Mouse (Mus musculus) embryonic facial prominence, embryonic 14.5 days (tissue): ENCODE measurements around the gene Gse1. TPM values are rescaled to one million over a fixed set of nuclear protein-coding genes. Genes with fewer than 3 reads are reported as not detected.

Experiments used
- ATAC-seq: fragments of 200-750 bp; cut with Nextera tagmentation; 2 replicates; pipeline ENCODE4 v1.8.0; 2017; ENCODE audit warnings: low read depth, moderate number of reproducible peaks, moderate TSS enrichment
- DNase-seq: peaks from one replicate; pipeline ENCODE4 v3.0.0-alpha.2; 2015; ENCODE audit warnings: low spot score
- H3K27ac ChIP-seq: fragments of 300-500 bp; sonication (generic); replicated peaks from 2 replicates; pipeline ENCODE4 v1.5.1; 2014; ENCODE audit warnings: low read depth, mild to moderate bottlenecking, low read length, moderate library complexity
- H3K27me3 ChIP-seq: fragments of 300-500 bp; sonication (generic); replicated peaks from 2 replicates; pipeline ENCODE4 v1.6.1; 2014; ENCODE audit warnings: low read length; ENCODE audit not compliant: control insufficient read depth, insufficient read depth
- H3K36me3 ChIP-seq: fragments of 300-500 bp; sonication (generic); 2 replicates; pipeline ENCODE4 v1.6.1; 2014; ENCODE audit warnings: low read length, mixed read lengths; ENCODE audit not compliant: control insufficient read depth, insufficient read depth
- H3K4me1 ChIP-seq: fragments of 300-500 bp; sonication (generic); 2 replicates; pipeline ENCODE4 v1.6.1; 2014; ENCODE audit warnings: antibody characterized with exemption, low read length; ENCODE audit not compliant: control insufficient read depth, insufficient read depth
- H3K4me2 ChIP-seq: fragments of 300-500 bp; sonication (generic); 2 replicates; pipeline ENCODE4 v1.6.1; 2014; ENCODE audit warnings: low read depth, mild to moderate bottlenecking, low read length, moderate library complexity, mixed read lengths
- H3K4me3 ChIP-seq: fragments of 300-500 bp; sonication (generic); 2 replicates; pipeline ENCODE4 v1.5.1; 2014; ENCODE audit warnings: low read depth, mild to moderate bottlenecking, low read length
- H3K9ac ChIP-seq: fragments of 300-500 bp; sonication (generic); 2 replicates; pipeline ENCODE4 v1.6.1; 2014; ENCODE audit warnings: low read depth, mild to moderate bottlenecking, low read length, moderate library complexity, mixed read lengths
- H3K9me3 ChIP-seq: fragments of 300-500 bp; sonication (generic); 2 replicates; pipeline ENCODE4 v1.6.1; 2016; ENCODE audit warnings: low read length; ENCODE audit not compliant: control insufficient read depth
- WGBS: fragments of 180-500 bp; shearing (Covaris S2); extraction: QIAGEN DNeasy Blood & Tissue Kit; methylation state at CpG from one replicate; pipeline ENCODE4 v1.1.7; 2014; 5-methylcytosine and 5-hydroxymethylcytosine counted together
- polyA plus RNA-seq: library from polyadenylated mRNA; unstranded; fragments of >200 nt; fragmentation: Nextera tagmentation; extraction: Ambion mirVana; gene quantifications from 2 replicates; pipeline ENCODE4 v1.2.1, GENCODE M21; 2014

Gse1 gene
- polyA plus RNA-seq = 8.7 and 11.3 TPM in 2 replicates

DNA sequence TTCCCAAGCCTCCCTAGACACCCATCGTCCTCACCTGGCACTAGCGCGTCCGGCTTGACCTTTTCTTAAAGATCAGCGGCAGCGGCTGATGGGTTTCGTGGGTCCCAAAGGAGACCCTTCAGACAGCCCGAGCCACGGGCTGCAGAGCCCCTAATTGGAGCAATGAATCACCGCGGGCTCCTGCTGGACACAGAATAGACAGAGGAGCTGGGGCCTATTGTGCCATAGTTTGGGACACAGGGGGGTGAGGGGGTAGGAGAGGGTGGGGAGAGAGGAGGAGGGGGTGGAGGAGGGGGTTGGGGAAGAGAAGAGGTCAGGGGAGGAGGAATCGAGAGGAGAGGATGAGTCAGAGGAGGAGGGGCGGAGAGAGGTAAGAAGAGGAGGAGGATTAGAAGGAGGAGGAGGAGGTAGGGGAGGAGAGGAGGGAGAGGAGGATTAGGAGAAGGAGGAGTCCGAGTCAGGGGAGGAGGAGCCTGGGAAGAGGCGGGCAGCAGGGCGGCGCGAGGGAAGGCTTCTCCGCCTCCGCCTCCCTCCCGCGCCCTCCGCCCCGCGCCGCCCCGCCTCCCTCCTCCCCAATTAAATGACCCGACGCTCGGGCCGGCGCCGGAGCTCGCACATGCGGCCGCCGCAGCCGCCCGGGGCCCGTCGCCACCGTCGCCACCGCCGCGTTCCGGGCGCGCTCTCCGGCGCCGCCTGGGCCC lies at the start of gene Gse1:
Gene Gse1, plus strand, starts transcription at position 566 of the 701 bp plus-strand sequence.
- no peaks in the 10 kb centered on the region for H3K36me3 ChIP-seq
- peak within 1 kb of the TSS; percentile 68 for H3K4me3 ChIP-seq
- H3K9me3 ChIP-seq = no peaks in the 10 kb centered on the region
- H3K27ac ChIP-seq = peak within 1 kb of the TSS; percentile 63
- H3K4me1 ChIP-seq = peaks cover 67% of the 10 kb centered on the region
- H3K27me3 ChIP-seq = no peaks in the 10 kb centered on the region; the same call in 1 of the 2 replicates
- DNase-seq (peak; percentile 97), ATAC-seq (peak; percentile 83)
- WGBS = 4% methylated on average over 14 of the region's 52 CpGs
- peak within 1 kb of the TSS; percentile 75 for H3K9ac ChIP-seq
- H3K4me2 ChIP-seq = peak within 1 kb of the TSS; percentile 98

DNA sequence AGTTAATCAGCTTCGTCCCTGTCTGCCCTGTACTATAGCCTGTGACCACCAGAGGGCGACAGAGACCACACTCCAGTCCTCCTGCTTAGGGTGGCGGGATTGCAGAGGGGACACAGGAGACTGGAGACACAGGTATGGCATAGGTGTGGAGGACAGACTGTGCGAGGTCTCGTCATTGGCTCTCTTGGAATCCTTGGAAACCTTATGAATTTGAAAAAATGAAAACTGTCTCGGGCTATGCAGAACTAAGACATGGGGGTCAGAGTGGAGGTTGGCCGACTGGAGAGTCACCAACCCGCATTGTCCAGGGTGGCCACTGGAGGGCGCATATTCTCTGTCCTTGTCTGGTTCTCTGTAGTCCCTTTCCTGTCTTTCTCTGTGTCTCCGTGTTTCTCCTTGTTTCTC lies 49.2 kb upstream of the Gse1 start:
- no peaks in the 10 kb centered on the region for H3K9me3 ChIP-seq
- H3K27me3 ChIP-seq = peaks cover 8% of the 10 kb centered on the region
- peak; percentile 68 for ATAC-seq
- H3K4me3 ChIP-seq = peak overlapping the region; percentile 21
- H3K9ac ChIP-seq = no peak overlapping the region
- H3K27ac ChIP-seq = no peak overlapping the region
- DNase-seq = peak; percentile 88
- peak overlapping the region; percentile 52 for H3K4me2 ChIP-seq
- 0% methylated on average over 10 of the region's 10 CpGs for WGBS
- peaks cover 17% of the 10 kb centered on the region for H3K4me1 ChIP-seq
- H3K36me3 ChIP-seq = no peaks in the 10 kb centered on the region

DNA sequence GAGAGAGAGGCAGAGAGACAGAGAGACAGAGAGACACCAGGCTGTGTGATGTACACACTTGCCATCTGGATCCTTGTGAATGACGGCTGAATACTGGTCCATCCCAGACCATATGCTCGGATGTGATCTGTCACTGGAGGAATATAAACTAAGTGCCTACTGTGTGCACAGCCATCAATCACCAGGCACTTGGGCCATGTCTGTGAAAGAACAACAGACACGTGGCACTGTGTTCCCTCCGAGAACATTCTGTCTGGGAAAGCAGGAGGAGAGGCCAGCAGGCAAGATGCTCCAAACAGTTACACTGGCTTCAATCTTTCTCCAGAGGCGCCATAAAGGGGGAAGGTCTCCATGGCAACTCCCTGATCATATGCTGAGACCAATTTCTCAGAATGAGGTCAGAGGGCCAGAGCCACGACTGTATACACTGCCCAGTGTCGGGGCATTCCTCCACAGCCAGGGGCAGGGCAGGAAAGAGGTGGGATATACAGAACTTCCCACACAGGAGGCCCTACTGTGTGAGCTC lies 47.7 kb upstream of the Gse1 start:
- Histone ChIP-seq H3K4me1 (peaks cover 31% of the 10 kb centered on the region), H3K27ac (no peak overlapping the region), H3K9me3 (no peaks in the 10 kb centered on the region), H3K4me2 (no peak overlapping the region), H3K9ac (no peak overlapping the region), H3K36me3 (no peaks in the 10 kb centered on the region), H3K27me3 (peaks cover 8% of the 10 kb centered on the region), H3K4me3 (no peak overlapping the region)
- ATAC-seq (no peak), DNase-seq (peak; percentile 26)
- 41% methylated on average over 7 of the region's 7 CpGs for WGBS

DNA sequence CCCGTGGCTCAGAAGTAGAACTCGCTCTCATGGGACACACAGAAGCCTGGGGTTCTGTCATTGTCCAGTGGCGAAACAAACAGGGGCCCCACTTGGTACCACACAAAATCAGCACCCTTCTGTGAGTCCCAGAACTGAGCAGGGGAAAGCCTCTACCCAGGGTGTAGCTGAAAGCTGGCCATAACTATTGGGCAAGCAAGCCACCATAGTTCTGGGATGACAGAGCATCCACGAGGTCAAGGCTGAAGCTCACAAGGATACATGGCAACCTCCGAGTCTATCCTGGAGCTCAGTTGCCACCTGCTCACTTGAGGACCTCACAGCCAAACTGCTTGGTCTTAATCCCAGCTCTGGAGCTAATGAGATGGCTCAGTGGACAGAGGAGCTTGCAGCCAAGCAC lies 47.0 kb upstream of the Gse1 start:
- no peaks in the 10 kb centered on the region for H3K9me3 ChIP-seq
- ATAC-seq (no peak), DNase-seq (no peak)
- H3K4me1 ChIP-seq = peaks cover 38% of the 10 kb centered on the region
- peaks cover 8% of the 10 kb centered on the region for H3K27me3 ChIP-seq
- H3K9ac ChIP-seq = no peak overlapping the region
- no peaks in the 10 kb centered on the region for H3K36me3 ChIP-seq
- no peak overlapping the region for H3K4me2 ChIP-seq
- H3K27ac ChIP-seq = no peak overlapping the region
- 77% methylated on average over 5 of the region's 5 CpGs for WGBS
- no peak overlapping the region for H3K4me3 ChIP-seq

DNA sequence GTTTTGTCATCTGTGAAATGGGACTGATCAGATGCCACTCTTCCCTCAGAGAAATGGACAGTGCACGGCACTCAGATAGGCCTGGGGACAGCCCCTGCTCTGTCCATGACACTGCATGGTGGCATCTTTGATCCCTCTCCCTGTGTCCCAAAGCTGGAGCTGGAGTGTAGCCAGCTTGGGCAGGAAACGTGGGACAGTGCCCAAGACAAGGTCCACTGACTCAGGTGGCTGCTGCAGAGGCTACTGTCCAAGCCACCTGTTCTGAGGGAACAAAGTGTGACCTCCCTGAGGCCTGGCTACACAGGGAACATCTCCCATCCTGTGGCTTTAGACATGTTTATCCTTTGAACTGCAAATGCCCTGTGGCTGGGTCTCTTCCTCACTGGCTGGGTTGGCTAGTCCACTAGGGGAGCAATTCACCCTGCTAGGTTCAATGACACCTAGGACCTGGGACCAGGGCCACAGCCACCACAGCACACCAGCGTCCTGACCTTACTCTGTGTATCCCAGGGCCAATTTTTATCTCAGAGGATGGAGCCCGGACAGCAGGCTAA lies 46.3 kb upstream of the Gse1 start:
- H3K27ac ChIP-seq = no peak overlapping the region
- H3K4me2 ChIP-seq = no peak overlapping the region
- H3K4me3 ChIP-seq = no peak overlapping the region
- no peak for ATAC-seq
- H3K27me3 ChIP-seq = peaks cover 8% of the 10 kb centered on the region
- 67% methylated on average over 4 of the region's 4 CpGs for WGBS
- no peaks in the 10 kb centered on the region for H3K9me3 ChIP-seq
- no peak overlapping the region for H3K9ac ChIP-seq
- no peak for DNase-seq
- H3K4me1 ChIP-seq = peaks cover 41% of the 10 kb centered on the region
- H3K36me3 ChIP-seq = no peaks in the 10 kb centered on the region

DNA sequence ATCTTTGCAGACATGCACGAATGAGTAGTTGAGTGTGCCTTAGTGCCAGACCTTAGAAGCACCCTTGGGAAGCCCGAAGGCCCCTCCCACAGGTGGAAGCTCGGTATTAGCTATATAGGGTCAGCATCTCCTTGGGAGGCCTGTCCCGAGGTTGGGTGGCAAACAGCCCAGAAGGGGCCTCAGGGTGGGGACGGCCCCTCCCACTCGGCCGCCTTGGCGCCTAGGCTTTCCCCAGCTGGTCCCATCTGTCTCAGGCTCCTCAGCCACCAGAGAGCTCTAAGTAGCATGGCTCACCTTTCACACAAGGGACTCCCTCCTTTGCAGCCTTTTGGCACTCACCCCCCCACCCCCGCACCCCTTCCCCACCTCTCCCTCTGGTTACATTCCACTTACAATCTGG lies 43.9 kb upstream of the Gse1 start:
- Histone ChIP-seq H3K4me1 (peaks cover 25% of the 10 kb centered on the region), H3K4me2 (no peak overlapping the region), H3K9me3 (no peaks in the 10 kb centered on the region), H3K4me3 (no peak overlapping the region), H3K27me3 (no peaks in the 10 kb centered on the region), H3K9ac (no peak overlapping the region), H3K27ac (peak overlapping the region; percentile 78; the same call in 1 of the 2 replicates), H3K36me3 (no peaks in the 10 kb centered on the region)
- ATAC-seq (peak; percentile 64), DNase-seq (peak; percentile 83)
- 22% methylated on average over 8 of the region's 9 CpGs for WGBS

DNA sequence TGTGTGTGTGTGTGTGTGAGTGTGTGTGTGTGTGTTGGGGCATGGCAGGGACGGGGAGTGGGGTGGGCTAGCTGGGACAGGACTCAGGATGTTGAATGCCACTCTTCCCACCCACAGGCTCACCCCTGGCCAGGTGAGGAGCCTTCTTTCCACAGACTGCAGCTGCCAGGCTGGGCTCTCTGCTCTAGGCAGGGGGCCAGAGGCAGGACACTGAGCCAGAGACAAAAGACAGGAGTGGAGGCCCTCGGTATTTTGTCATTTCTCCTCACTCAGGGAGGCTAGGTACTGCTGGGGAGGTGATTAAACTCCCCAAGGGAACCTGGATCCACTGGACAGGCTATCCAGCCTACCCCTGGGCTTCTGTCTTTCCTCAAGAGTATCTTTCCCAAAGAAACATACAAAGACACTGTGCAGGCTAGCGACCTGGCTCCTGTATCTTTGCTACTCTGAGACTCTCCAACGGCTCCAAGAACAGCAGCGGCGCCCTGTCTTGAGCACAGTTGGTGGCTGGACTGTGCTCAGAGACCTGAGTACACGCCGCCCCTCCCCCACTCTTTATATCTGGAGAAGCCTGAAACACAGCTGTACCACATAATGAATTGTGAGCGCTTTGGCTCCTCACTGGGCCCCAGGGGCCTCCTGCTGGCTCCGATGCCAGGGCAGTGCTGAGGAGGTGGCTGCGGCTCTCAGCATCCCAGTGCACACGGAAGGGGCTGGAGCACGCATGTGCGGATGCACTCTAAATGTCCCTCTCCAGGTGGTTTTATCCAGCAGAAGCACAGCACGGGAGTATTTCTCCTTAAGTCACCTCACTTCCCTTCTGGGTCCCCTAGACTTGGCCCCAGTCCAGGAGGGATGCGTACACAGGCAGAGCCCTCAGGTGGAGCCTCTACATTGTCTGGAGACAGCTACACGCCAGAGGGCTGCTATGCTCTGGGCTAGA lies 43.1 kb upstream of the Gse1 start:
- peak overlapping the region; percentile 28 for H3K4me2 ChIP-seq
- peak; percentile 80 for ATAC-seq
- peak; percentile 89 for DNase-seq
- H3K36me3 ChIP-seq = no peaks in the 10 kb centered on the region
- H3K9me3 ChIP-seq = no peaks in the 10 kb centered on the region
- WGBS = 13% methylated on average over 17 of the region's 17 CpGs
- H3K9ac ChIP-seq = peak overlapping the region; percentile 43; the same call in 1 of the 2 replicates
- peaks cover 26% of the 10 kb centered on the region for H3K4me1 ChIP-seq
- H3K4me3 ChIP-seq = no peak overlapping the region
- no peaks in the 10 kb centered on the region for H3K27me3 ChIP-seq
- peak overlapping the region; percentile 78 for H3K27ac ChIP-seq

DNA sequence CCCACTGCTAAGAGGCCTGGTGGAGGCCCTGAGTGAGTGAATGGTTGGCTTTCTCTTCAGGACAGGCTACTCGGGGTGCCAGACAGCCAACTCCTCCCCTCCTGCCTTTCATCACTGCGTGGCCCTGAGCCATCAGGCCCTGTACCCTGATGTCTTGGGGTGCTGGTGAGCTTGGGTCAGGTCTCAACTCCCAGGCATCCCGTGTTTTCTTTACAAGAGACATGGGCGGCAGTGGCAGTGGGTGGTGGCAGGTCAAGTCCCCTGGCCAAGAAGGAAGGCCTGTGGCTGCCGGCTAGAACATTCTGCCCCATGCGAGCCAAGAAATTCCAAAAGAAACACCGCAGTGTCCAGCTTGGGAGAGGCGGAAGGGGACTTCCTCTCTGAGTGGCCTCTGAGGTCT lies 41.8 kb upstream of the Gse1 start:
- ATAC-seq = no peak
- Histone ChIP-seq H3K4me3 (no peak overlapping the region), H3K27me3 (no peaks in the 10 kb centered on the region), H3K4me2 (no peak overlapping the region), H3K27ac (no peak overlapping the region), H3K4me1 (peaks cover 33% of the 10 kb centered on the region), H3K9ac (no peak overlapping the region), H3K36me3 (no peaks in the 10 kb centered on the region), H3K9me3 (no peaks in the 10 kb centered on the region)
- 56% methylated on average over 8 of the region's 8 CpGs for WGBS
- no peak for DNase-seq
